24 mouse cellular contexts compared by ENCODE assay signal in the genomic region with DNA sequence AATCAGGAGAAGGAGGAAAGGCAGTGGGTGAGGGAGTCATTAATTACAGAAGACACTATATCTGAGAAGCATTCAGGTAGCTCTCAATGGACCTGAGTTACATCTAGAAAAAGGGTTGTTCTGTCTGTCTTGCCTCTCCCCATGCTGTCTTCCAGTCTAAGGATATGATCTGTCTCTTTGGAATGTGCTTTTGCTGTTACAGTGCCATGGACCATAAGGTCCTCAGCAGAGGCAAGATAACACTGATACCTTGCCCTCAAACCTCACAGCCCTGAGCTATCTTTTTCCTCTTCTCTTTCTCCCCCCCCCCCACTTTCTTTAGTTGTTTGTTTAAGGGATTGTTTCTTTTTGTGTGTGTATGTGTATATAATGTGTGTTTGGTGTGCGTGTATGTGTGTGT. TPM values are rescaled to one million over a fixed set of nuclear protein-coding genes. Genes with fewer than 3 reads are reported as not detected.
"Had no signal": no experiment of that assay in that cellular context is flagged by ENCODE, and none has a peak within 500 bp of the region (broad histone marks: within the 10 kb centered on the region; RNA-seq: fewer than 3 reads in every experiment).

No protein-coding gene starts in this region.

- H3K9ac ChIP-seq: liver, postnatal 0 days; lung, embryonic 15.5 days; midbrain, embryonic 12.5 days; neural tube, embryonic 12.5 days; stomach, embryonic 15.5 days had no signal

- H3K4me2 ChIP-seq: lung, embryonic 15.5 days; midbrain, embryonic 12.5 days; neural tube, embryonic 12.5 days; stomach, embryonic 15.5 days had no signal

- H3K36me3 ChIP-seq: lung, embryonic 15.5 days; midbrain, embryonic 10.5 days; midbrain, embryonic 12.5 days; neural tube, embryonic 12.5 days; stomach, embryonic 15.5 days had no signal

- H3K4me1 ChIP-seq: lung, embryonic 15.5 days; midbrain, embryonic 10.5 days; midbrain, embryonic 12.5 days; neural tube, embryonic 12.5 days; stomach, embryonic 15.5 days had no signal

- ATAC-seq: liver, postnatal 0 days; lung, postnatal 0 days; midbrain, embryonic 16.5 days had no signal

- H3K9me3 ChIP-seq: lung, embryonic 15.5 days; midbrain, embryonic 10.5 days; midbrain, embryonic 12.5 days; neural tube, embryonic 12.5 days; stomach, embryonic 15.5 days had no signal

- H3K27me3 ChIP-seq: lung, embryonic 15.5 days; midbrain, embryonic 12.5 days; neural tube, embryonic 12.5 days; stomach, embryonic 15.5 days had no signal

- DNase-seq: liver, postnatal 0 days; lung, adult 2 months; lung, postnatal 14 days; lung, postnatal 36 days; midbrain, embryonic 14.5 days; right cerebral cortex, postnatal 14 days; thymus, adult 2 months; thymus, postnatal 25 days; thymus, postnatal 4 days had no signal

- H3K27ac ChIP-seq: lung, embryonic 15.5 days; macrophage; midbrain, embryonic 10.5 days; midbrain, embryonic 12.5 days; neural tube, embryonic 12.5 days; stomach, embryonic 15.5 days; stomach, postnatal 0 days had no signal

- H3K4me3 ChIP-seq: lung, embryonic 15.5 days; midbrain, embryonic 10.5 days; midbrain, embryonic 12.5 days; neural tube, embryonic 12.5 days; stomach, embryonic 15.5 days had no signal

RNA-seq across cellular contexts. Expression of gene Akp3, which starts 10.0 kb away (rescaled TPM):
- total RNA-seq: megakaryocyte progenitor cell, adult 5-6 weeks; megakaryocyte-erythroid progenitor cell, adult 5-6 weeks; neutrophil, adult 5-6 weeks had no signal
- polyA plus RNA-seq: liver, postnatal 0 days; lung, adult 2 months; lung, embryonic 15.5 days; lung, postnatal 0 days; macrophage; midbrain, embryonic 10.5 days; midbrain, embryonic 12.5 days; midbrain, embryonic 14.5 days; midbrain, embryonic 16.5 days; neural tube, embryonic 12.5 days; neural tube, embryonic 14.5 days; spleen, adult 2 months; stomach, embryonic 15.5 days; urinary bladder, adult 2 months had no signal

RNA-seq across cellular contexts. Expression of gene Alpi, which starts 13.4 kb away (rescaled TPM):
- total RNA-seq: megakaryocyte progenitor cell, adult 5-6 weeks; megakaryocyte-erythroid progenitor cell, adult 5-6 weeks; neutrophil, adult 5-6 weeks had no signal
- polyA plus RNA-seq: liver, postnatal 0 days; lung, adult 2 months; lung, postnatal 0 days; macrophage; midbrain, embryonic 10.5 days; midbrain, embryonic 12.5 days; midbrain, embryonic 14.5 days; midbrain, embryonic 16.5 days; neural tube, embryonic 12.5 days; neural tube, embryonic 14.5 days; spleen, adult 2 months had no signal

RNA-seq across cellular contexts. Expression of gene Alppl2, which starts 25.1 kb away (rescaled TPM):
- total RNA-seq: megakaryocyte progenitor cell, adult 5-6 weeks; megakaryocyte-erythroid progenitor cell, adult 5-6 weeks; neutrophil, adult 5-6 weeks had no signal
- polyA plus RNA-seq: liver, postnatal 0 days; lung, embryonic 15.5 days; macrophage; midbrain, embryonic 10.5 days; midbrain, embryonic 12.5 days; midbrain, embryonic 14.5 days; midbrain, embryonic 16.5 days; neural tube, embryonic 12.5 days; neural tube, embryonic 14.5 days; spleen, adult 2 months; stomach, embryonic 15.5 days; stomach, postnatal 0 days; urinary bladder, adult 2 months had no signal

RNA-seq across cellular contexts. Expression of gene Ecel1, which starts 41.5 kb away (rescaled TPM):
- total RNA-seq: megakaryocyte progenitor cell, adult 5-6 weeks; megakaryocyte-erythroid progenitor cell, adult 5-6 weeks; neutrophil, adult 5-6 weeks had no signal
- polyA plus RNA-seq: lung, adult 2 months; macrophage had no signal
